In genomic region chr2:75584975-75585374, GRCm38 (mm10) we compare ENCODE assay signal across 8 mouse cellular contexts.
DNase-seq lines count a peak whose midpoint lies in the region; ATAC-seq lines count a peak whose summit lies in the region.

No protein-coding gene starts in this region.

- DNase-seq in layer of hippocampus, adult 18-20 months (ENCODE audit: low spot score in 2 of 2), result peak; percentile 11 to 45
- DNase-seq in layer of hippocampus, adult 9-10 months (ENCODE audit: low spot score), result no peak
- DNase-seq in neural tube, embryonic 10.5 days (ENCODE audit: extremely low spot score, low spot score), result peak; percentile 68

- 0 out of 2 replicates have a peak, but pooled peaks cover 4% of the 10 kb centered on the region for H3K27me3 ChIP-seq in heart, embryonic 12.5 days (replicated peaks)
- H3K27me3 ChIP-seq in kidney, embryonic 15.5 days, result peaks cover 4% of the 10 kb centered on the region; the same call in 1 of the 2 replicates
- H3K27me3 ChIP-seq in liver, embryonic 16.5 days (ENCODE audit: control insufficient read depth, insufficient read depth, low read depth, low read length), result no peaks in the 10 kb centered on the region; the same call in none of the 2 replicates
- H3K27me3 ChIP-seq in stomach, embryonic 15.5 days (replicated peaks), result 0 out of 2 replicates have a peak, but pooled peaks cover 6% of the 10 kb centered on the region

- H3K4me3 ChIP-seq in heart, embryonic 12.5 days, result peak overlapping the region; percentile 17
- H3K4me3 ChIP-seq in kidney, embryonic 15.5 days (replicated peaks), result peak overlapping the region; percentile 37
- peak overlapping the region; percentile 24 for H3K4me3 ChIP-seq in liver, embryonic 16.5 days (ENCODE audit: low read depth, low read length)
- peak overlapping the region; percentile 23 for H3K4me3 ChIP-seq in stomach, embryonic 15.5 days (replicated peaks)

- peaks cover 4% of the 10 kb centered on the region; the same call in 1 of the 2 replicates for H3K4me1 ChIP-seq in heart, embryonic 12.5 days (replicated peaks)
- H3K4me1 ChIP-seq in kidney, embryonic 15.5 days, result peaks cover 16% of the 10 kb centered on the region
- H3K4me1 ChIP-seq in liver, embryonic 16.5 days (ENCODE audit: control insufficient read depth, low read depth, low read length), result peaks cover under 1% of the 10 kb centered on the region
- peaks cover 9% of the 10 kb centered on the region; the same call in 1 of the 2 replicates for H3K4me1 ChIP-seq in stomach, embryonic 15.5 days

- no peaks in the 10 kb centered on the region for H3K9me3 ChIP-seq in heart, embryonic 12.5 days (replicated peaks)
- no peaks in the 10 kb centered on the region for H3K9me3 ChIP-seq in kidney, embryonic 15.5 days (replicated peaks)
- H3K9me3 ChIP-seq in liver, embryonic 16.5 days (replicated peaks; ENCODE audit: control insufficient read depth, low read length), result no peaks in the 10 kb centered on the region
- H3K9me3 ChIP-seq in stomach, embryonic 15.5 days, result no peaks in the 10 kb centered on the region

- WGBS in heart, embryonic 12.5 days, result under 1% methylated on average over 16 of the region's 16 CpGs
- under 1% methylated on average over 16 of the region's 16 CpGs for WGBS in kidney, embryonic 15.5 days
- under 1% methylated on average over 16 of the region's 16 CpGs for WGBS in liver, embryonic 16.5 days (ENCODE audit: insufficient replicate concordance)
- under 1% methylated on average over 16 of the region's 16 CpGs for WGBS in stomach, embryonic 15.5 days

- H3K27ac ChIP-seq in heart, embryonic 12.5 days (ENCODE audit: poor library complexity, severe bottlenecking), result no peak overlapping the region
- peak overlapping the region; percentile 50; the same call in 1 of the 2 replicates for H3K27ac ChIP-seq in kidney, embryonic 15.5 days
- no peak overlapping the region for H3K27ac ChIP-seq in liver, embryonic 16.5 days (ENCODE audit: low read length)
- H3K27ac ChIP-seq in stomach, embryonic 15.5 days, result no peak overlapping the region

- H3K9ac ChIP-seq in heart, embryonic 12.5 days, result no peak overlapping the region
- peak overlapping the region; percentile 36; the same call in 1 of the 2 replicates for H3K9ac ChIP-seq in kidney, embryonic 15.5 days
- H3K9ac ChIP-seq in liver, embryonic 16.5 days (ENCODE audit: low read depth, low read length), result no peak overlapping the region
- no peak overlapping the region for H3K9ac ChIP-seq in stomach, embryonic 15.5 days

- H3K36me3 ChIP-seq in heart, embryonic 12.5 days, result no peaks in the 10 kb centered on the region
- H3K36me3 ChIP-seq in kidney, embryonic 15.5 days, result no peaks in the 10 kb centered on the region
- H3K36me3 ChIP-seq in liver, embryonic 16.5 days (ENCODE audit: control insufficient read depth, insufficient read depth), result no peaks in the 10 kb centered on the region
- H3K36me3 ChIP-seq in stomach, embryonic 15.5 days, result no peaks in the 10 kb centered on the region

- 0 out of 2 replicates have a peak, but pooled peaks have one; percentile 52 for ATAC-seq in erythroid progenitor cell, adult 5-6 weeks (replicated peaks; ENCODE audit: low FRiP score, poor library complexity, severe bottlenecking)
- ATAC-seq in heart, embryonic 12.5 days (ENCODE audit: insufficient number of reproducible peaks, low FRiP score), result peak; percentile 87
- ATAC-seq in kidney, embryonic 15.5 days (replicated peaks; ENCODE audit: low FRiP score), result peak; percentile 75
- no peak for ATAC-seq in liver, embryonic 16.5 days (ENCODE audit: low read depth)
- peak; percentile 78; the same call in 1 of the 2 replicates for ATAC-seq in stomach, embryonic 15.5 days (ENCODE audit: insufficient read depth, low FRiP score, low read depth)

- H3K4me2 ChIP-seq in heart, embryonic 12.5 days, result peak overlapping the region; percentile 61
- H3K4me2 ChIP-seq in kidney, embryonic 15.5 days, result peak overlapping the region; percentile 67
- H3K4me2 ChIP-seq in liver, embryonic 16.5 days (ENCODE audit: low read depth, low read length), result peak overlapping the region; percentile 58
- H3K4me2 ChIP-seq in stomach, embryonic 15.5 days, result peak overlapping the region; percentile 52
